Mouse (Mus musculus) adipose tissue, adult 10 weeks (tissue): Measurements from ENCODE around the gene Olfr68. TPM values are rescaled to one million over a fixed set of nuclear protein-coding genes. Genes with fewer than 3 reads are reported as not detected.

Experiments
- polyA plus RNA-seq: library from polyadenylated mRNA; stranded (reverse); fragments of 350-450 nt; fragmentation: Illumina TruSeq; extraction: RNeasy Lipid Tissue Mini Kit (QIAGEN cat#74804); gene quantifications from one replicate; pipeline ENCODE4 v1.2.3, GENCODE M21; 2014; ENCODE audit warnings: low read depth, low replicate concordance

Olfr68 gene
- not detected for polyA plus RNA-seq

GRCm38 (mm10) chr7:103779598-103779997, at the start of gene Olfr68:
Olfr68 (minus strand) TSS chr7:103779698.

GRCm38 (mm10) chr7:103827808-103828207, 48.3 kb upstream of the Olfr68 start, which contains the start of gene Hbb-bs:
Hbb-bs (minus strand) TSS chr7:103828096.

DNA sequence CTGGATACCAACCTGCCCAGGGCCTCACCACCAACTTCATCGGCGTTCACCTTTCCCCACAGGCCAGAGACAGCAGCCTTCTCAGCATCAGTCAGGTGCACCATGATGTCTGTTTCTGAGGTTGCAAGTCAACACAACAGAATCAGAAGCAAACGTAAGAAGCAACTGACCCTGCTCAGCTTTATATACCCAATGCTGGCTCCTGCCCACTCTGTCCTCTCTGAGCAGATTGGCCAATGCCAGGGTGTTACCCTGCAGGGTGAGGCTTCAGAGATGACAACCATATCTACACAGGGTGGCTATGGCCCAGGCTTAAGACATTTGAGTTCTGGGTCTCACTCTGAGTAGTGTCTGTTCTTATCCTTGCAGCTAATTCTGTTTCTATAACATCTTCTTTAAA, 34.3 kb upstream of the Olfr68 start, which contains the start of gene Hbb-bt:
TSS of gene Hbb-bt (minus strand) at position 231 of the 400 bp plus-strand sequence.

GRCm38 (mm10) chr7:103791721-103792120, 12.2 kb upstream of the Olfr68 start, which contains the start of gene Olfr67:
Olfr67 (minus strand) TSS chr7:103791821.

GRCm38 (mm10) chr7:103771494-103771893, 8.0 kb downstream of the Olfr68 start, which contains the start of gene Olfr69:
Olfr69 (minus strand) TSS chr7:103771594.

GRCm38 (mm10) chr7:103757233-103757632, 22.3 kb downstream of the Olfr68 start, which contains the start of gene Olfr630:
Olfr630 (minus strand) TSS chr7:103757333.

GRCm38 (mm10) chr7:103744843-103745242, 34.7 kb downstream of the Olfr68 start, which contains the start of gene Olfr629:
Olfr629 (minus strand) TSS chr7:103744943.

GRCm38 (mm10) chr7:103730074-103730473, 49.4 kb downstream of the Olfr68 start, which contains the start of gene Olfr628:
Olfr628 (plus strand) TSS chr7:103730374.

Other genes starting within 250 kb of the Olfr68 start
- gene Olfr612, start 237.0 kb downstream of the Olfr68 start, polyA plus RNA-seq = not detected
- not detected for gene Olfr613, start 231.6 kb downstream of the Olfr68 start, polyA plus RNA-seq
- gene Olfr615, start 223.6 kb downstream of the Olfr68 start, polyA plus RNA-seq = not detected
- not detected for gene Olfr616, start 210.6 kb downstream of the Olfr68 start, polyA plus RNA-seq
- not detected for gene Olfr617, start 206.6 kb downstream of the Olfr68 start, polyA plus RNA-seq
- gene Olfr618, start 189.6 kb downstream of the Olfr68 start, polyA plus RNA-seq = not detected
- gene Olfr619, start 179.1 kb downstream of the Olfr68 start, polyA plus RNA-seq = not detected
- gene Olfr620, start 167.2 kb downstream of the Olfr68 start, polyA plus RNA-seq = not detected
- not detected for gene Olfr622, start 137.0 kb downstream of the Olfr68 start, polyA plus RNA-seq
- gene Olfr623, start 116.0 kb downstream of the Olfr68 start, polyA plus RNA-seq = not detected
- gene Olfr624, start 108.5 kb downstream of the Olfr68 start, polyA plus RNA-seq = 0.11 TPM
- not detected for gene Olfr625-ps1, start 97.0 kb downstream of the Olfr68 start, polyA plus RNA-seq
- not detected for gene Olfr243, start 65.0 kb downstream of the Olfr68 start, polyA plus RNA-seq
- not detected for gene Olfr628, start 49.3 kb downstream of the Olfr68 start, polyA plus RNA-seq
- not detected for gene Olfr629, start 34.8 kb downstream of the Olfr68 start, polyA plus RNA-seq
- not detected for gene Olfr630, start 22.4 kb downstream of the Olfr68 start, polyA plus RNA-seq
- not detected for gene Olfr69, start 8.1 kb downstream of the Olfr68 start, polyA plus RNA-seq
- not detected for gene Olfr67, start 12.1 kb upstream of the Olfr68 start, polyA plus RNA-seq
- gene Hbb-bt, start 34.3 kb upstream of the Olfr68 start, polyA plus RNA-seq = 353 TPM
- gene Hbb-bs, start 48.4 kb upstream of the Olfr68 start, polyA plus RNA-seq = 2,394 TPM
- gene Hbb-bh2, start 60.8 kb upstream of the Olfr68 start, polyA plus RNA-seq = not detected
- gene Hbb-bh1, start 63.5 kb upstream of the Olfr68 start, polyA plus RNA-seq = not detected
- gene Hbb-y, start 73.5 kb upstream of the Olfr68 start, polyA plus RNA-seq = not detected
- not detected for gene Olfr66, start 106.6 kb upstream of the Olfr68 start, polyA plus RNA-seq
- not detected for gene Olfr64, start 114.8 kb upstream of the Olfr68 start, polyA plus RNA-seq
- gene Olfr65, start 123.8 kb upstream of the Olfr68 start, polyA plus RNA-seq = not detected
- not detected for gene Olfr631, start 149.1 kb upstream of the Olfr68 start, polyA plus RNA-seq
- not detected for gene Olfr632, start 154.6 kb upstream of the Olfr68 start, polyA plus RNA-seq
- not detected for gene Olfr633, start 164.7 kb upstream of the Olfr68 start, polyA plus RNA-seq
- gene Olfr635, start 191.5 kb upstream of the Olfr68 start, polyA plus RNA-seq = not detected
- gene Olfr638, start 219.0 kb upstream of the Olfr68 start, polyA plus RNA-seq = not detected
- not detected for gene Olfr639, start 237.6 kb upstream of the Olfr68 start, polyA plus RNA-seq
- not detected for gene Olfr640, start 245.9 kb upstream of the Olfr68 start, polyA plus RNA-seq